Mouse (Mus musculus): ENCODE data around the gene Fez1. TPM values are rescaled to one million over a fixed set of nuclear protein-coding genes. Genes with fewer than 3 reads are reported as not detected.

Gene Fez1
- polyA plus RNA-seq, 2 experiments, result 28.0 to 44.4 TPM

DNA sequence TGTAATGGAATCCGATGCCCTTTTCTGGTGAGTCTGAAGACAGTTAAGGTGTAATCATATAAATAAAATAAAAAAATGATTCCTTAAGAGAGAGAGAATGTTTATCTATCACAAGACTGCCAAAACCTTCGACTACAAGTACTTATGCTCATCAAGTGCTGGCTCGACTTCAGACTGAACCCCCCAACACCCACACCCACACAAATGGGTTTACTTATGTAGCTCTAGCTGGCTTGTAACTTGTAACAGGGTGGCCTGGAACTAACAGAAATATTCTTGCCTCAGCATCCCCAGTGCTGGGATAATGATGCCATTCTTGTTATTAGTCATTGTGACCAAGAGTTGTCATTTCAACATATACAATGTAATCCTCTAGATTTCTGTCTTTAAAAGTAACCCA, 17.7 kb upstream of the Fez1 start:
- no peak overlapping the region for H3K4me3 ChIP-seq (replicated peaks; ENCODE audit: low read length)
- H3K4me2 ChIP-seq (replicated peaks; ENCODE audit: low read depth, low read length, severe bottlenecking), result no peak overlapping the region
- WGBS, result 90% methylated on average over 3 of the region's 3 CpGs
- H3K9ac ChIP-seq (ENCODE audit: low read depth, low read length, severe bottlenecking), result no peak overlapping the region
- DNase-seq (ENCODE audit: low spot score), result no peak
- H3K36me3 ChIP-seq (ENCODE audit: control insufficient read depth, insufficient read depth, low read length), result no peaks in the 10 kb centered on the region
- H3K4me1 ChIP-seq (ENCODE audit: control insufficient read depth, insufficient read depth, low read length), result no peaks in the 10 kb centered on the region
- no peak overlapping the region for H3K27ac ChIP-seq (replicated peaks; ENCODE audit: low read depth, low read length)
- H3K9me3 ChIP-seq (ENCODE audit: control insufficient read depth, low read length), result no peaks in the 10 kb centered on the region
- no peak for ATAC-seq (ENCODE audit: low FRiP score, low read depth)
- H3K27me3 ChIP-seq (ENCODE audit: control insufficient read depth, insufficient read depth, low read length), result no peaks in the 10 kb centered on the region
- no peak for TF ChIP-seq POLR2A (IDR thresholded peaks at IDR 0.05; ENCODE audit: borderline replicate concordance, extremely low read depth, insufficient read depth, insufficient read length)

DNA sequence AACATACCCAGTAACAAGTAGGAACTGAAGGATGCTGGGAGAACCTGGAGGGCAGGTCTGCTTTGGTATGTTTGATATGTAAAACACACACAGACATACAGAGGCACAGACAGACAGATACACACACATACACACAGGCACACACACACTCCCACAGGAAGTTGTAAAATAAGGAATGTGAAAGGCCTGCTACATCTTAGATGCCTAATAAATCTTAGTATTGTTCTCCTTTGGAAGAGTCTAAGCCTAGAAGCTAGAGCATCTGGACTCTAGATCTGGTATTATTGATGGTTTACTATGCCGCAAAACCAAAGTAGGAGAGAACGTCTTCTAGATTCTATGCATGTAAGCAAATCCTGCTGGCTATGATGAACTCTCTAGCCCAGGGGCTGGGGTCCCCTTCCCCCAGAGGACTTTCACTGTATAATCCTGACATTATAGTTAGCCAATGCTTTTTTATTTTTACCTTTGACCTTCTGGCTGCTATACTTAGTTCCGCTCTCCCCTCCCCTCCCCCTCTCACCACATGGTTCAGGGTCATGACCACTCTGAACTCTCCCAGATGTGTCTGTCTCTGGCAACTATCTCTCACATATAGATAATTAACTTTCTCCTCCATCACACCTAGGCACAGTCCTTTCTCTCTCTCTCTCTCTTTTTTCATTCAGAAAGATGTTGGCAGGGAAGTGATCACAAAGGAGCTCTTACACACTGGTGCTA, 16.2 kb upstream of the Fez1 start:
- H3K27me3 ChIP-seq (ENCODE audit: control insufficient read depth, insufficient read depth, low read length), result no peaks in the 10 kb centered on the region
- H3K9me3 ChIP-seq (ENCODE audit: control insufficient read depth, low read length), result no peaks in the 10 kb centered on the region
- no peaks in the 10 kb centered on the region for H3K4me1 ChIP-seq (ENCODE audit: control insufficient read depth, insufficient read depth, low read length)
- H3K36me3 ChIP-seq (ENCODE audit: control insufficient read depth, insufficient read depth, low read length), result no peaks in the 10 kb centered on the region
- H3K27ac ChIP-seq (replicated peaks; ENCODE audit: low read depth, low read length), result no peak overlapping the region
- ATAC-seq (ENCODE audit: low FRiP score, low read depth) (0 out of 2 replicates have a peak, but pooled peaks have one; percentile 30), DNase-seq (ENCODE audit: low spot score) (no peak)
- no peak overlapping the region for H3K4me3 ChIP-seq (replicated peaks; ENCODE audit: low read length)
- WGBS, result 42% methylated on average over 3 of the region's 3 CpGs
- no peak for TF ChIP-seq POLR2A (IDR thresholded peaks at IDR 0.05; ENCODE audit: borderline replicate concordance, extremely low read depth, insufficient read depth, insufficient read length)
- H3K9ac ChIP-seq (ENCODE audit: low read depth, low read length, severe bottlenecking), result no peak overlapping the region
- H3K4me2 ChIP-seq (replicated peaks; ENCODE audit: low read depth, low read length, severe bottlenecking), result no peak overlapping the region

DNA sequence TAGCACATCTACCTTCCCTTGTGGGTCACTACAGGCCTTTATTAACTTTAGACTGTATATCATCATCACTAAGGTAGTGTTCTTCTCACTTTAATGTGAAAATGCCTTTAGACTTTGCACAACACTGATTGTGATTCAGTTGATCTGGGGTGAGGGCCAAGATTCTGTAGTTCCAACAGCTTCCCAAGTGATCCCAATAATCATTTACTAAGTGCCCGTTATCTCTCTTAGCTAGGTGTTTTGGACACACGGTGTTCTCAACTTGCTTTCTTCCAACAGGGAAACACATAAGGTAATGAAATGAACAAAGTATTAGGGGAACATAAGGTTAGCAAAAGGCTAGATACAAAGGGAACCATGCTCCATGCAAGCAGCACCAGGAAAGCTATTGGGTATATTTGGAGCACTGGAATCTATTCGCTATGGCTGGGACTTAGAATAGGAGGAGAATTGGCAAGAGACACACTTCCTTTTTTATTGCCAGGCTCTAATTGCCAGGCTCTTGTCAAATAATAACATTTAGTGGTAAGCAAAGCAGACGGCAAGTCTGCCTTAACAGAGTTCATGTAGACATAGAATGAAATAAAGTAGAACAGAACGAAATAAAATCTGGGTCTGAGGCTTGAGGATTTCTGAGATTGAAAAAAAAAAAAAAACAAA, 13.4 kb upstream of the Fez1 start:
- no peaks in the 10 kb centered on the region for H3K9me3 ChIP-seq (ENCODE audit: control insufficient read depth, low read length)
- no peaks in the 10 kb centered on the region for H3K27me3 ChIP-seq (ENCODE audit: control insufficient read depth, insufficient read depth, low read length)
- H3K4me1 ChIP-seq (ENCODE audit: control insufficient read depth, insufficient read depth, low read length), result no peaks in the 10 kb centered on the region
- no peaks in the 10 kb centered on the region for H3K36me3 ChIP-seq (ENCODE audit: control insufficient read depth, insufficient read depth, low read length)
- H3K4me2 ChIP-seq (replicated peaks; ENCODE audit: low read depth, low read length, severe bottlenecking), result no peak overlapping the region
- 79% methylated on average over 5 of the region's 5 CpGs for WGBS
- H3K27ac ChIP-seq (replicated peaks; ENCODE audit: low read depth, low read length), result no peak overlapping the region
- H3K4me3 ChIP-seq (replicated peaks; ENCODE audit: low read length), result no peak overlapping the region
- no peak overlapping the region for H3K9ac ChIP-seq (ENCODE audit: low read depth, low read length, severe bottlenecking)
- no peak for TF ChIP-seq POLR2A (IDR thresholded peaks at IDR 0.05; ENCODE audit: borderline replicate concordance, extremely low read depth, insufficient read depth, insufficient read length)
- ATAC-seq (ENCODE audit: low FRiP score, low read depth) (no peak), DNase-seq (ENCODE audit: low spot score) (no peak)

GRCm38 (mm10) chr9:36814486-36814885, 7.2 kb upstream of the Fez1 start:
- no peak overlapping the region for H3K27ac ChIP-seq (replicated peaks; ENCODE audit: low read depth, low read length)
- ATAC-seq (ENCODE audit: low FRiP score, low read depth) (no peak), DNase-seq (ENCODE audit: low spot score) (no peak)
- no peak for TF ChIP-seq POLR2A (IDR thresholded peaks at IDR 0.05; ENCODE audit: borderline replicate concordance, extremely low read depth, insufficient read depth, insufficient read length)
- no peak overlapping the region for H3K4me3 ChIP-seq (replicated peaks; ENCODE audit: low read length)
- H3K36me3 ChIP-seq (ENCODE audit: control insufficient read depth, insufficient read depth, low read length), result no peaks in the 10 kb centered on the region
- H3K4me1 ChIP-seq (ENCODE audit: control insufficient read depth, insufficient read depth, low read length), result no peaks in the 10 kb centered on the region
- no peak overlapping the region for H3K4me2 ChIP-seq (replicated peaks; ENCODE audit: low read depth, low read length, severe bottlenecking)
- H3K27me3 ChIP-seq (ENCODE audit: control insufficient read depth, insufficient read depth, low read length), result no peaks in the 10 kb centered on the region
- 52% methylated on average over 3 of the region's 3 CpGs for WGBS
- no peak overlapping the region for H3K9ac ChIP-seq (ENCODE audit: low read depth, low read length, severe bottlenecking)
- no peaks in the 10 kb centered on the region for H3K9me3 ChIP-seq (ENCODE audit: control insufficient read depth, low read length)

DNA sequence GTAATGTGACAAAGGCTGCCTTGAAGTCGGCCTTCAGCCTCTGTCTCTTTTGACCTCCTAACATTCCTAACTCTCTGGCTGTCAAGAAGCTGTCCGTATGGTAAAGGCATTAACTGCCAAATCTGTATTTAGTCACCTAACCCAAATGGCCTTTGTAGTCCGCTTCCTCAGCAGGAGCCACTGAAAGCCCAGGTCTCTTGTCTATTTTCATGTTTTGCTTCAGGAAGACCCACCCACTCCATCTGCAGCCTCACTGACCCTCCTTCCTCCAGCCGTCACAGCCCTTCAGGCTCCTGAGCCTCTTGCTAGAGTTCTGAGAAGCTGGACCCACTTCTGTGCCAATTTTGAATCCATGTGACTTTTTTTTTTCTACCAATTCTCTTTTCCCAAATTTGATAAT, 2.8 kb upstream of the Fez1 start:
- no peaks in the 10 kb centered on the region for H3K27me3 ChIP-seq (ENCODE audit: control insufficient read depth, insufficient read depth, low read length)
- no peaks in the 10 kb centered on the region for H3K36me3 ChIP-seq (ENCODE audit: control insufficient read depth, insufficient read depth, low read length)
- no peak for TF ChIP-seq POLR2A (IDR thresholded peaks at IDR 0.05; ENCODE audit: borderline replicate concordance, extremely low read depth, insufficient read depth, insufficient read length)
- no peak overlapping the region for H3K4me3 ChIP-seq (replicated peaks; ENCODE audit: low read length)
- H3K4me1 ChIP-seq (ENCODE audit: control insufficient read depth, insufficient read depth, low read length), result peaks cover 9% of the 10 kb centered on the region; the same call in 1 of the 2 replicates
- no peaks in the 10 kb centered on the region for H3K9me3 ChIP-seq (ENCODE audit: control insufficient read depth, low read length)
- H3K4me2 ChIP-seq (replicated peaks; ENCODE audit: low read depth, low read length, severe bottlenecking), result no peak overlapping the region
- H3K27ac ChIP-seq (replicated peaks; ENCODE audit: low read depth, low read length), result no peak overlapping the region
- WGBS, result 39% methylated on average over 4 of the region's 4 CpGs
- ATAC-seq (ENCODE audit: low FRiP score, low read depth) (no peak), DNase-seq (ENCODE audit: low spot score) (no peak)
- no peak overlapping the region for H3K9ac ChIP-seq (ENCODE audit: low read depth, low read length, severe bottlenecking)
